Mouse (Mus musculus) kidney, embryonic 14.5 days (tissue): ENCODE data around the gene Tmem231. TPM values are rescaled to one million over a fixed set of nuclear protein-coding genes. Genes with fewer than 3 reads are reported as not detected.

ENCODE experiments used
- ATAC-seq: fragments of 200-750 bp; cut with Nextera tagmentation; 2 replicates; pipeline ENCODE4 v1.8.0; 2017; ENCODE audit warnings: moderate number of reproducible peaks, mild to moderate bottlenecking, moderate TSS enrichment, moderate library complexity; ENCODE audit not compliant: low FRiP score, low TSS enrichment
- H3K27ac ChIP-seq: fragments of 300-500 bp; sonication (generic); 2 replicates; pipeline ENCODE4 v1.5.1; 2014; ENCODE audit warnings: low read depth, mild to moderate bottlenecking, low read length, moderate library complexity, mixed read lengths
- H3K27me3 ChIP-seq: fragments of 300-500 bp; sonication (generic); 2 replicates; pipeline ENCODE4 v1.6.1; 2014; ENCODE audit warnings: mild to moderate bottlenecking, low read length; ENCODE audit not compliant: control insufficient read depth, insufficient read depth
- H3K36me3 ChIP-seq: fragments of 300-500 bp; sonication (generic); 2 replicates; pipeline ENCODE4 v1.6.1; 2014; ENCODE audit warnings: low read length, mixed read lengths; ENCODE audit not compliant: control insufficient read depth, insufficient read depth
- H3K4me1 ChIP-seq: fragments of 300-500 bp; sonication (generic); 2 replicates; pipeline ENCODE4 v1.6.1; 2014; ENCODE audit warnings: low read length, mixed read lengths; ENCODE audit not compliant: control insufficient read depth, insufficient read depth
- H3K4me2 ChIP-seq: fragments of 300-500 bp; sonication (generic); replicated peaks from 2 replicates; pipeline ENCODE4 v1.6.1; 2014; ENCODE audit warnings: low read depth, mild to moderate bottlenecking, low read length
- H3K4me3 ChIP-seq: fragments of 300-500 bp; sonication (generic); 2 replicates; pipeline ENCODE4 v1.5.1; 2014; ENCODE audit warnings: mild to moderate bottlenecking, low read length
- H3K9ac ChIP-seq: fragments of 300-500 bp; sonication (generic); 2 replicates; pipeline ENCODE4 v1.6.1; 2014; ENCODE audit warnings: low read depth, mild to moderate bottlenecking, low read length, moderate library complexity
- H3K9me3 ChIP-seq: fragments of 300-500 bp; sonication (generic); 2 replicates; pipeline ENCODE4 v1.6.1; 2016; ENCODE audit warnings: low read length; ENCODE audit not compliant: control insufficient read depth
- WGBS: fragments of 180-500 bp; shearing (Covaris S2); extraction: QIAGEN DNeasy Blood & Tissue Kit; methylation state at CpG from one replicate; pipeline ENCODE4 v1.1.7; 2014; 5-methylcytosine and 5-hydroxymethylcytosine counted together
- polyA plus RNA-seq: library from polyadenylated mRNA; unstranded; fragments of >200 nt; fragmentation: Nextera tagmentation; extraction: Ambion mirVana; gene quantifications from 2 replicates; pipeline ENCODE4 v1.2.1, GENCODE M21; 2014

The Tmem231 gene
- polyA plus RNA-seq, 1 experiment from 2014 or later: 18.7 TPM

DNA sequence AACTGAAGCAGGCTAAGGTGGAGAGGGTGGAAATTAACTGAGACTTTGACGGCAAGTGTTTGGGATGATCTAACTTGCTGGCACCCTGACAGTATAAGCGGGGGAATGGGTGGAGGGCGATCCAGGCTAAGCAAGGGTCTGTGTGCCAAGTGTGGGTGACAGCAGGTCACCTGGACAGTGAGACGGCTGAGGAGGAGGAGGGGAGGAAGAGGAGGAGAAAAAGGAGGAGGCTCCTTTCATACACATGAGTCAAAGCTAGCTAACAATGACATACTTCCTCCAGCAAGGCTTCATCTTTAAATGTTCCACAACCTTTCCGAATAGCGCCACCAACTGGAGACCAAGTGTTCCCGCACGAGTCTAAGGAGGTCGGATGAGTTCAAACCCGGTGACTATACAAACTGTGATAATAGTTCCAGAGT is 10.3 kb downstream of the Tmem231 start:
- Histone ChIP-seq H3K4me3 (no peak overlapping the region), H3K4me1 (no peaks in the 10 kb centered on the region), H3K4me2 (no peak overlapping the region), H3K9me3 (no peaks in the 10 kb centered on the region), H3K27ac (no peak overlapping the region), H3K27me3 (no peaks in the 10 kb centered on the region), H3K36me3 (peaks cover under 1% of the 10 kb centered on the region; the same call in 1 of the 2 replicates), H3K9ac (no peak overlapping the region)
- WGBS: 31% methylated on average over 10 of the region's 10 CpGs
- no peak; the same call in 1 of the 2 replicates for ATAC-seq

DNA sequence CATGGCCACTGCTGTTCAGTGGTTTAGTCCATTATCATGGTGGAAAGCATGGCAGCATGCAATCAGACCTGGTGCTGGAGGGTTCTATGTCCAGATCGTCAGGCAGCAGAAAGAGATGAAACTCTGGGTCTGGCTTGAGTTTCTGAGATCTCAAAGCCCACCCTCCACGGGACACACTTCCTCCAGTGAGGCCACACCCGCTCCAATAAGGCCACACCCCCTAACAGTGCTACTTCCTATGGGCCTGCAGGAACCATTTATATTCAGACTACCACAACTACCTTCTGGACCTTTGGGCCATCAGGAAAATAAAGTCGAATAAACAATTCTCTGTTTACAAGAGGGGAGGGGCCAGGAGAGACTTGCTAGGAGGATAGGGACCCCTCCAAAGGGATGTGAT is 12.7 kb downstream of the Tmem231 start:
- no peak overlapping the region for H3K4me3 ChIP-seq
- H3K9ac ChIP-seq: no peak overlapping the region
- H3K9me3 ChIP-seq: no peaks in the 10 kb centered on the region
- ATAC-seq: no peak
- H3K4me1 ChIP-seq: no peaks in the 10 kb centered on the region
- no peak overlapping the region for H3K27ac ChIP-seq
- H3K4me2 ChIP-seq: no peak overlapping the region
- WGBS: 77% methylated on average over 4 of the region's 4 CpGs
- peaks cover 4% of the 10 kb centered on the region; the same call in 1 of the 2 replicates for H3K36me3 ChIP-seq
- H3K27me3 ChIP-seq: no peaks in the 10 kb centered on the region

GRCm38 (mm10) chr8:111919663-111920062 is 14.0 kb downstream of the Tmem231 start:
- 86% methylated on average over 2 of the region's 2 CpGs for WGBS
- H3K9ac ChIP-seq: no peak overlapping the region
- peaks cover 4% of the 10 kb centered on the region; the same call in 1 of the 2 replicates for H3K36me3 ChIP-seq
- H3K4me1 ChIP-seq: no peaks in the 10 kb centered on the region
- H3K4me2 ChIP-seq: no peak overlapping the region
- H3K4me3 ChIP-seq: no peak overlapping the region
- no peaks in the 10 kb centered on the region for H3K9me3 ChIP-seq
- no peak for ATAC-seq
- H3K27ac ChIP-seq: no peak overlapping the region
- no peaks in the 10 kb centered on the region for H3K27me3 ChIP-seq

DNA sequence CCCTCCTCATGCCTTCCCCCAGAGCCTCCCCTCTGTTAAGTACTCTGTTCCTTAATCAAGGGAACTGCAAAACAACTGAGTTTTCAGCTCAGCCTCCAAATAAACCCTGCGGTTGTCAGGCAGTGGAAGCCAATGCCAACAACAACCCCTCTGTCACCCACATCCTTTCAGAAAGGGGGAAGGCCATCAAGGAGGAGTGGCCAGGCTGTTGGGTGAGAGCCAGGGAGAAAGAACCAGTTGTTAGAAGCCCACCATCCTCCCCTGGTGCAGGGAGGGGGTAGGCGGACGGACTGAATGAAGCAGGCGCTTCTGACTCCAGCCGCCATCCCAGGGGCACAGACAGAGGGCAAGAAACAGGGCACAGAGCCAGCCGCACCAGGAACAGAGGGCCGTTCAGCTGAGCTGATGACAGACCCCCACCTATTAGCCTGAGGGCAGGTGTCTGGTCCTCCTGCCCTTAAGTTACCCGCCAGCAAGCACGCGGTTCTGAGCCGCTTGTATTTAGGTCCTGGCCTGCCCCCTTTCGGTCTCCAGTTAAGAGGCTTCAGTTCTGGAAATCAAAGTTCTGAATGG is 20.7 kb downstream of the Tmem231 start:
- Histone ChIP-seq H3K4me1 (0 out of 2 replicates have a peak, but pooled peaks cover 3% of the 10 kb centered on the region), H3K4me2 (no peak overlapping the region), H3K27ac (no peak overlapping the region), H3K9ac (no peak overlapping the region), H3K27me3 (peaks cover 18% of the 10 kb centered on the region; the same call in 1 of the 2 replicates), H3K4me3 (no peak overlapping the region), H3K9me3 (no peaks in the 10 kb centered on the region), H3K36me3 (no peaks in the 10 kb centered on the region)
- WGBS: 55% methylated on average over 12 of the region's 12 CpGs
- peak; percentile 30; the same call in 1 of the 2 replicates for ATAC-seq

- no peak for ATAC-seq
- 0 out of 2 replicates have a peak, but pooled peaks cover 3% of the 10 kb centered on the region for H3K4me1 ChIP-seq
- H3K27me3 ChIP-seq: peaks cover 18% of the 10 kb centered on the region; the same call in 1 of the 2 replicates
- WGBS: 20% methylated on average over 7 of the region's 7 CpGs
- H3K27ac ChIP-seq: no peak overlapping the region
- H3K4me3 ChIP-seq: no peak overlapping the region
- no peaks in the 10 kb centered on the region for H3K36me3 ChIP-seq
- no peaks in the 10 kb centered on the region for H3K9me3 ChIP-seq
- H3K9ac ChIP-seq: no peak overlapping the region
- no peak overlapping the region for H3K4me2 ChIP-seq
These were observed 22.1 kb downstream of the Tmem231 start for GRCm38 (mm10) chr8:111911572-111911971.

DNA sequence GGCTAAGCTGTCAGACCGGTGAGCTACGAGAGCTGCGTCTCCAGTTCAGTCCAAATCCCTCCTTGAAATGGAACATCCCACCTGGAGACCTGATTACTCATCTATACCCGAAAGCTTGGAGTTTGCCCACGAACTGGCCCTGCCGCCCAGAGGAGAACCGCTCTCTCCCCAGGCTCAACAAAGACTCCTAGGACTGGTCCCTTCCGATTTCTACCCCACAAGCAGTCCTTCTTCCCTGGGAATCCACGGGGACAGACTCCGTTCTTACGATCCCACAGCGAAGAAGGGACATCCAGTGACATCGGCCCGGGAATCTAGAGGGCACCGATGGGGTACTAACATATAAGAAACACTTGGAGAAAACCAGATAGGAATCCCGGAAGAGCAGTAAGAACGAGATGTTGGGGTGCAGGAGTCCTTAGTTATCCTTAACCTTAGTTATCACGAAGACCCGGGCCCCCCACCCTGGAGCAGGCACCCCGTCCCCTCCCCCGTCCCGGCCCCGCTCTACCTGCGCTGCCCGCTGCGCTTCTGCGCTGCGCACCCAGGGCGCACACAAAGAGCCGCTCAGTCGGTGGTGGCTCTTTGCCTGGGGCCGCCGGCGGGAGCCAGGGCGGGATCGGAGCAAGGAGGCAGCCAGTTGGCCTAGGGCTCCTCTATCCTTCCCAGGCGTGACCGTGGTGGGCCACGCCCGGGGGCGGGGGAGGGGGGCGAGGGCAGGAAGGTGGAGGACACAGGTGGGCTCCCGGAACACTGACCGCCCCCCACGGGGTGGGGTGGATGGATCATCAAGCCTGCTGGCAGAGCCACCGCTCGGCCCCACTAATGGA is 23.8 kb downstream of the Tmem231 start, which contains the start of gene Chst5:
Gene Chst5, minus strand, starts transcription at position 827 of the 830 bp plus-strand sequence.
- Histone ChIP-seq H3K4me2 (peak within 1 kb of the TSS; percentile 77), H3K9me3 (no peaks in the 10 kb centered on the region), H3K36me3 (no peaks in the 10 kb centered on the region), H3K27me3 (peaks cover 18% of the 10 kb centered on the region; the same call in 1 of the 2 replicates), H3K27ac (no peak within 1 kb of the TSS), H3K9ac (peak within 1 kb of the TSS; percentile 57), H3K4me1 (0 out of 2 replicates have a peak, but pooled peaks cover 3% of the 10 kb centered on the region), H3K4me3 (peak within 1 kb of the TSS; percentile 36)
- peak; percentile 56 for ATAC-seq
- 4% methylated on average over 44 of the region's 47 CpGs for WGBS

GRCm38 (mm10) chr8:111905500-111906121 is 28.1 kb downstream of the Tmem231 start:
- no peak overlapping the region for H3K4me2 ChIP-seq
- 0 out of 2 replicates have a peak, but pooled peaks cover 6% of the 10 kb centered on the region for H3K4me1 ChIP-seq
- WGBS: 59% methylated on average over 8 of the region's 8 CpGs
- peaks cover 14% of the 10 kb centered on the region; the same call in 1 of the 2 replicates for H3K27me3 ChIP-seq
- no peaks in the 10 kb centered on the region for H3K9me3 ChIP-seq
- H3K27ac ChIP-seq: no peak overlapping the region
- no peak overlapping the region for H3K4me3 ChIP-seq
- H3K36me3 ChIP-seq: no peaks in the 10 kb centered on the region
- no peak for ATAC-seq
- no peak overlapping the region for H3K9ac ChIP-seq

GRCm38 (mm10) chr8:111902080-111902479 is 31.6 kb downstream of the Tmem231 start:
- H3K27me3 ChIP-seq: no peaks in the 10 kb centered on the region
- WGBS: 12% methylated on average over 5 of the region's 5 CpGs
- H3K36me3 ChIP-seq: no peaks in the 10 kb centered on the region
- H3K4me1 ChIP-seq: 0 out of 2 replicates have a peak, but pooled peaks cover 3% of the 10 kb centered on the region
- H3K9me3 ChIP-seq: no peaks in the 10 kb centered on the region
- H3K27ac ChIP-seq: no peak overlapping the region; the same call in 1 of the 2 replicates
- no peak overlapping the region for H3K4me3 ChIP-seq
- ATAC-seq: peak; percentile 94
- no peak overlapping the region for H3K9ac ChIP-seq
- no peak overlapping the region for H3K4me2 ChIP-seq
